Mouse (Mus musculus) embryonic facial prominence, embryonic 10.5 days (tissue): Measurements from ENCODE around the gene Mogs. TPM values are rescaled to one million over a fixed set of nuclear protein-coding genes. Genes with fewer than 3 reads are reported as not detected.
A peak's percentile ranks its signal among the peaks of the same experiment; 100 is the strongest.

Experiments
- DNase-seq: peaks from one replicate; pipeline ENCODE4 v3.0.0-alpha.2; 2017; ENCODE audit warnings: low spot score
- H3K27ac ChIP-seq: fragments of 300-500 bp; sonication (generic); replicated peaks from 2 replicates; pipeline ENCODE4 v1.5.1; 2016; ENCODE audit warnings: mild to moderate bottlenecking
- H3K27me3 ChIP-seq: fragments of 300-500 bp; sonication (generic); replicated peaks from 2 replicates; pipeline ENCODE4 v1.6.1; 2016; ENCODE audit warnings: low read depth, mild to moderate bottlenecking; ENCODE audit not compliant: poor library complexity, severe bottlenecking
- H3K36me3 ChIP-seq: fragments of 300-500 bp; sonication (generic); replicated peaks from 2 replicates; pipeline ENCODE4 v1.6.1; 2016; ENCODE audit warnings: mild to moderate bottlenecking, moderate library complexity
- H3K4me1 ChIP-seq: fragments of 300-500 bp; sonication (generic); 2 replicates; pipeline ENCODE4 v1.6.1; 2016
- H3K4me3 ChIP-seq: fragments of 300-500 bp; sonication (generic); 2 replicates; pipeline ENCODE4 v1.5.1; 2016; ENCODE audit warnings: mild to moderate bottlenecking, moderate library complexity
- H3K9me3 ChIP-seq: fragments of 300-500 bp; sonication (generic); 2 replicates; pipeline ENCODE4 v1.6.1; 2016; ENCODE audit warnings: mild to moderate bottlenecking
- WGBS: fragments of 180-500 bp; shearing (Covaris S2); methylation state at CpG from one replicate; pipeline ENCODE4 v1.1.7; 2016; 5-methylcytosine and 5-hydroxymethylcytosine counted together
- polyA plus RNA-seq: library from polyadenylated mRNA; unstranded; fragments of >200 nt; fragmentation: Nextera tagmentation; extraction: Ambion mirVana; gene quantifications from 2 replicates; pipeline ENCODE4 v1.2.1, GENCODE M21; 2016

Gene Mogs
- polyA plus RNA-seq, result 41.0 and 44.1 TPM in 2 replicates

DNA sequence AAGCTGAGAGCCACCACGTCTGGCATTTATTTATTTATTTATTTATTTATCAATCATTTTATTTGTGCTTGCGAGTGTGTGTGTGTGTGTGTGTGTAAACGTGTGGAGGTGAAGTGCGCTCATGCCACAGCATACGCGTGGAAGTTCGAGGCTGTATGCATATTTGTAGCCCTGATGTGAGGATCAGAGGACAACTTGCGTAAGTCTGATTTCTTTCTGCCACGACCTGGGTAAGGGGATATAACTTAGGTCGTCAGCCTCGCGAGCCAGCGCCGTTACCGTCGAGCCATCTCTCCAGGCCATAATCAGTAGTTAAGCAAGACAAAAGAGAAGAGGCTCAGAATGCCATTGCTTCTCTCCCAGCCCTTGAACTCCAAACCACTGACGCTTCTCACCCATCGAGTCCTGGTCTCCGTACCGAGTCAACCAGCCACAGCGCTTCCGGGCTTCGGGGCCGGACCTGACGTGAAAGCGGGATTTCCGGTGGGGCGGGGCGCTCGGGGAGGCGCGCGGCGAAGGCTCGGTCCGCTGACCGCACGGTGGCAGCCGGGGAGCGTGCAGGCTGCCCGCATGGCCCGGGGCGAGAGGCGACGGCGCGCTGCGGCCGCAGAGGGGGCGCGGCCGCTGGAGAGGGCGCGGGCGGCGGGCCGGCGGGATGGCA is at the start of gene Mogs:
Mogs (plus strand) TSS at position 486 of the 661 bp plus-strand sequence.
- DNase-seq, result peak; percentile 96
- Histone ChIP-seq H3K36me3 (peaks cover 50% of the 10 kb centered on the region), H3K4me1 (peaks cover 50% of the 10 kb centered on the region), H3K27ac (peak within 1 kb of the TSS; percentile 91), H3K9me3 (no peaks in the 10 kb centered on the region), H3K27me3 (no peaks in the 10 kb centered on the region), H3K4me3 (peak within 1 kb of the TSS; percentile 92)
- WGBS, result 2% methylated on average over 58 of the region's 58 CpGs

DNA sequence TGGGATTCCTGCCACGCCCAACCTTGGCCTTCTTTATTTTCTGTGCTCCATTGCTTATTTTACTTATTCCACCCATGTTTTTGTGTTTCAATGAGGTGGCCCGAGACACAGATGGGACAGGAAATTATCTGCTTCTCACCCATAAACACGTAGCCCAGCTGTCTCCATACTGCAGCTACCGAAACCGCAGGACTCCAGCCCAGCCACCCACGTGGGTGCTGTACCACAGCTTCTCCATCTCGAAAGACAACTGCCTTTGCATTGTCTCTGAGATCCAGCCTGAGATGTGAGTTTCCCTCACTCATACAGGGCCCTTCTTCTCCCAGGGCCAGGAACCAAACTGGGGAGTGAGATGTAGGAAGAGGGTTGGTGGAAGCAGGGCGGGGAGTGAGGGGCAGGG is 49.3 kb upstream of the Mogs start:
- peaks cover 100% of the 10 kb centered on the region for H3K27me3 ChIP-seq
- peaks cover 38% of the 10 kb centered on the region for H3K4me1 ChIP-seq
- DNase-seq, result no peak
- H3K9me3 ChIP-seq, result no peaks in the 10 kb centered on the region
- no peak overlapping the region for H3K4me3 ChIP-seq
- no peak overlapping the region for H3K27ac ChIP-seq
- no peaks in the 10 kb centered on the region for H3K36me3 ChIP-seq
- 37% methylated on average over 8 of the region's 8 CpGs for WGBS

DNA sequence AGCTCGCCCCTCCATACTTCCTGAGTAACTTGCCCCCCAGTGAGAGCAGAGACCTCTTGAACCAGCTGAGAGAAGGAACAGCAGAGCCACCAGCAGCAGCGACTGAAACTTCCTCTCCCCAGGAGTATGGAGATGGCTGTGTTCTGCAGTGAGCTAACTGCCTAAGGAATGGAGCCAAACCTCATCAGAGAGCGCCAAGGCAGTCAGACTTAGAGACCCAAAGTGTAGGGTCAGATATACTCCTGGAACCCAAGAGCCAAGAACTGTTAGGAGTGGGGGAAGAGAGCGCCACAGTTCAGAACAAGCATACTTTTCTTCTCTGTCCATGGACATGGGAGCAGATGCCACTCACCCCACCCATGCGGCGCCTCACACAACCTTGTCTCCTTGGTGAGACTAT is 48.9 kb upstream of the Mogs start:
- peaks cover 42% of the 10 kb centered on the region for H3K4me1 ChIP-seq
- H3K27ac ChIP-seq, result no peak overlapping the region
- WGBS, result 28% methylated on average over 6 of the region's 6 CpGs
- H3K9me3 ChIP-seq, result no peaks in the 10 kb centered on the region
- DNase-seq, result no peak
- no peak overlapping the region for H3K4me3 ChIP-seq
- H3K36me3 ChIP-seq, result no peaks in the 10 kb centered on the region
- peaks cover 100% of the 10 kb centered on the region for H3K27me3 ChIP-seq

DNA sequence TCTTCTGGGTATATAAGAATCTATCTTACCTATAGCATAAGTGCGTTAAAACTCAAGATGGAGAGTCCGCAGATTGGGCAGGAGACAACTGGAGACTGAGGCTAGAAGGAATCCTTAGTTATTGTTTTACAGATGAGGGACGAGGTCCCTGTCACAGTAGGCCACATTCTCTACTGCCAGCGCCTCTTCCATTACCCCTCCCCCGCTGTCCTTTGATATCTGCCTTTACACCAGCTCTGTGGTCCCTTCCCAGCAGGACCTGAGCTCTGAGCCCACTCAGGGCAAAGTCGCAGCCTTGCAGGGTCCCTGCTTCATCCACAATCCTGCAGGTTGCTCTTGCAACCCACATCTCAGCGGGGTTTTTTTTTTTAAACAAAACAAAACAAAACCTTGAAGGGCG is 47.1 kb upstream of the Mogs start:
- no peak for DNase-seq
- H3K27ac ChIP-seq, result no peak overlapping the region
- WGBS, result 2% methylated on average over 8 of the region's 8 CpGs
- H3K4me1 ChIP-seq, result peaks cover 47% of the 10 kb centered on the region
- H3K27me3 ChIP-seq, result peaks cover 100% of the 10 kb centered on the region
- no peaks in the 10 kb centered on the region for H3K36me3 ChIP-seq
- peak overlapping the region; percentile 51 for H3K4me3 ChIP-seq
- no peaks in the 10 kb centered on the region for H3K9me3 ChIP-seq

DNA sequence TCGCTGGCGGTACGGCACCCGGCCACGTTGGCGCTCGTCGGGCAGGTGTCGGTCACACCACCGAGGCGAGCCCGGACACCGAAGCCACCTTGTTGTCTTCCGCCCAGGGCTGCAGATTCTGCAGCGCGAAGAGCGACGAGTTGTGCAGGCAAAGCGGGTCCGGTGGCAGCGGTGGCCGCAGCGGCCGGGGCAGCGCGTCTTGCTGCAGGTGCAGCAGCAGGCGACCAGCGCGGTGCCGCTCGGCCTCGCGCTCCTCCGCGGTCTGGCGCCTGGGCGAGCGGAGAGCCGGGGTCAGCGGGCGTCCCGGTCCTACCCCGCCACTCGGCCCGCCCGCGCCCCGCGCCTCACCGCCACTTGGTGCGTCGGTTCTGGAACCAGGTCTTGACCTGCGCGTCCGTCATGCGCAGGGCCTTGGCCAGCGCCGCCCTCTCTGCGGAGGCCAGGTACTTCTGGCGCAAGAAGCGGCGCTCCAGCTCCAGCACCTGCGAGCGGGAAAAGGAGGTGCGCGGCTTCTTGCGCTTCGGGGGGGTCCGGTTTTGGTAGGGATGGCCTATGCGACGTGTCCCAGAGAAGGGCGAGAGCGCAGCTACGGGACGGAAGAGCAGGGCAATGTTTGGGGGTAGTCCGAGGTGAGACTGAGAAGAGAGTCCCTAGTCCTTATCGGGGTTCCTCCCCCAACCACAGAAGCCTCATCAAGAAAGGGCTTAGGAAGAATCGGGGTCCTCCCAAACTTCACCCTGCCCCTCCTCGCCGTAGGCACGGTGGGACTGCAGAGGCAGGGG is 46.4 kb upstream of the Mogs start:
- Histone ChIP-seq H3K36me3 (no peaks in the 10 kb centered on the region), H3K27ac (0 out of 2 replicates have a peak overlapping the region, but pooled peaks have one; percentile 14), H3K4me3 (peak overlapping the region; percentile 51), H3K27me3 (peaks cover 100% of the 10 kb centered on the region), H3K9me3 (no peaks in the 10 kb centered on the region), H3K4me1 (peaks cover 47% of the 10 kb centered on the region)
- DNase-seq, result peak; percentile 67
- under 1% methylated on average over 81 of the region's 81 CpGs for WGBS

DNA sequence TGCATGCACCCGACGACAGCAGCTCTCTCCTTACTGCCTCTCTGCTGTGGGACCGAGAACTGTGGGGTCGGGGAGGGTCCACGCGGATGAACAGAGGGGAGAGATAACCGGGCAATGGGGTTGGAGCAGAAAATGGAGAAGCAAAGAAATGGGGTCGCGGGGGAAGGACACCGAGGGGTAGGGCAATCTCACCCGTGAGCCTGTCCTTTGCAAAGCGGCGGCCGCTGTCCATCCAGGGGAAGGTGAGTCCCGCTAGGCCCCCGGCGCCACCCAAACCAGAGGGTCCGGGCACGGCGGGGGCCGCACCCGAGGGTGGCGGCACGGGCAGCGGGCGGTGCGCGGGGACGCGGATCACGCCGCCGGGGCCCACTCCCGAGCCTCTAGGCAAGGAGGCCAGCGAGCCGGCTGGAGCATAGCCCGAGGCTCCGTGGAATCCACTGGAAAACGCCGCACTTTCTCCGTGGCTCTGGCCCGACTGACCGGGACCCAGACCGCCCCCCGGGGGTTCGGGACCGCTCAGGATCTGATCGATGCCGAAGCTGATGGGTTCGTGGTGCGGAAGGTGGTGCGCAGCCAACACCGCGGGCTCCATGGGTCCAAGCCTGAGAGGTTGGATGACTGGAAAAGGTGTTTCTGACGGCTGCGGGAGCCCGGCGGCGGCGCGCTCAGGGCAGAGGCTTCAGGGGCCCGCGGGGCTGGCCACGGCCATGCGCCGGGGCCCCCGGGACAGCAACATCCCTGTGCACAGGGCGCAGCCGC is 45.6 kb upstream of the Mogs start:
- Histone ChIP-seq H3K9me3 (no peaks in the 10 kb centered on the region), H3K4me3 (peak overlapping the region; percentile 51), H3K36me3 (no peaks in the 10 kb centered on the region), H3K27me3 (peaks cover 100% of the 10 kb centered on the region), H3K4me1 (peaks cover 43% of the 10 kb centered on the region), H3K27ac (peak overlapping the region; percentile 24; the same call in 1 of the 2 replicates)
- 1% methylated on average over 69 of the region's 69 CpGs for WGBS
- peak; percentile 72 for DNase-seq

DNA sequence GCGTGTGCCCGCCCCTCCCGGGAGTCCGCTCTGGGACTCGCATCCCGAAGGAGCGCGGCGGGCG is 45.2 kb upstream of the Mogs start, which contains the start of gene Tlx2:
Tlx2 (minus strand) TSS at position 47 of the 64 bp plus-strand sequence.
- peaks cover 43% of the 10 kb centered on the region for H3K4me1 ChIP-seq
- no peaks in the 10 kb centered on the region for H3K9me3 ChIP-seq
- H3K36me3 ChIP-seq, result no peaks in the 10 kb centered on the region
- peak within 1 kb of the TSS; percentile 51 for H3K4me3 ChIP-seq
- 0% methylated on average over 10 of the region's 10 CpGs for WGBS
- peaks cover 100% of the 10 kb centered on the region for H3K27me3 ChIP-seq
- H3K27ac ChIP-seq, result peak within 1 kb of the TSS; percentile 24; the same call in 1 of the 2 replicates
- DNase-seq, result no peak

DNA sequence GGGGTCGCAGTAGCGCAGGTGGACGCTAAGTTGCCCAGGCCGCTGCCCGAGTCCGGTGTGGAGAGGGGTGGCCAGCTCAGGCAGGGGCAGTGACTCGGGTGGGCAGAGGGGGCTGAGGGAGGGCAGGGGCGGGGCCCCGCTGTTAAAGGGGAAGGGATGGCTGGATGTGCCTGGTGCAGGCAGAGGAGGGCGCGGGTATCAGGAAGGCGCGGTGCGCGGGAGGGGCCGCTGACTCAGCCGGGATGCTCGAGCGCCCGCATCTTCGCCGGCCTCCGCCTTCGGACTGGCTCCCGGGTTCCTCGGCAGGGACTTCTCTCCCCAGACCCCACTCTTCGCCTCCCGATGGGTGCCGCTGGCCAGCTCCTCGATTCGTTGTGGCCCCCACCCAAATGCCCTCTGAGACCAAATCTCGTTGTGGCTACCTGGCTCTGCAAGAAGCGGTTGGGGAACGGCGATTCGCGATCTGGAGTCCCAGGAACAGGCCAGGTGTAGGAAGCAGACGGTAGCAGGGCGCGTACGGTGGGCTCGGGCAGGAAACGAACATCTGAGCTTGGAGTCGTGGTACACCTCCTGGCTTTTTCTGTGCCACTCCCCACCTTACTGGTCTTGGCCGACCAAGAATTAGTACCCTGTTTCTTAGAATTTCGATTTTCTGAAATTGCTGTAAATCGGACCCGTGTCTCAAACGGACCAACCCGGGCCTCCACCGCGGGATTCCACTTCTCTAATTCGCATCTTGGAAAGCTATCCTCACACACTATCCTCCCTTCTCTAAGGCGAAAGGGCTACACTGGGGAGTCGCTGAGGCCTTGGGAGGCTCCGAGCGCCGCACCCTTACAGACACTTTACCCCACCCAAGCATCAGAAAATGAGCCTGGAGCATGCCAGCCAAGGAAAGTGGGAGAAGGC is 44.7 kb upstream of the Mogs start:
- WGBS, result under 1% methylated on average over 52 of the region's 58 CpGs
- peaks cover 43% of the 10 kb centered on the region for H3K4me1 ChIP-seq
- no peaks in the 10 kb centered on the region for H3K9me3 ChIP-seq
- peaks cover 100% of the 10 kb centered on the region for H3K27me3 ChIP-seq
- peak; percentile 77 for DNase-seq
- H3K36me3 ChIP-seq, result no peaks in the 10 kb centered on the region
- H3K27ac ChIP-seq, result peak overlapping the region; percentile 24; the same call in 1 of the 2 replicates
- peak overlapping the region; percentile 51 for H3K4me3 ChIP-seq

DNA sequence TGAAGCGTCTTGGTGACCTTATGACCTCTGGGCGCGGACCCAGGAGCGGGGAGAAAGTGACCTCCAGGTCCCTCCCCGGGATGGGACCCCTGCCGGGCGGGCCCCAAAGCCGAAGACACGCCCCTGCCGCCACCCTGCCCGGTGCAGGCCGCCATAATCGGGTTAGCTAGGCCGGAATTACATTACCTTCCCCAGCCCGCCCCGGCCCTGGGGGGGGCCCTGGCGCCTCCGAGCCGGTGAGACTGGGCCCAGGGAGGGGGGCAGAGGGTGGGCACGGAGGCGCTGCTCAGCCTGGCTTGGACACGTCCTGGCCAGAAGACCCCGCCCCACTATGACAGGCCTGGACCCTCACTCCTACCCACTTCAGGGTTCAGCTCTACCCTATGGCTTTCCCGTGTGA is 44.1 kb upstream of the Mogs start:
- under 1% methylated on average over 24 of the region's 24 CpGs for WGBS

DNA sequence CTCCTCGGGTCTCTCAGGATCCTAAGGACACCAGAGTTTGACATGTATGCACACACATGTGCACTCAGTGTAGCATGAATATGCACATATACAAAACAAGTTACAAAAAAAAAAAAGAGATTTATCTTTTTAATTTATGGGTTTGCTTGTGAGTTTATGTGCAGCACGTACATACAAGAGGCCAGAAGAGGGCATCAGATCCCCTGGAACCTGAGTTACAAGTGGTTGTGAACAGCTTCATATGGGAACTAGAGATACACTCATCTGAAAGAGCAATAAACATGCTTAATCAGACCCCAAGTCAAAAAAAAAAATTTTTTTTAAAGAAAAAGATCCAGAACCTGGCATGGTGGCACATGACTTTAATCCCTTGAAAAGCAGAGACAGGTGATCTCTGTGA is 40.3 kb upstream of the Mogs start:
- no peak for DNase-seq
- Histone ChIP-seq H3K4me1 (peaks cover 40% of the 10 kb centered on the region), H3K9me3 (no peaks in the 10 kb centered on the region), H3K27ac (no peak overlapping the region), H3K36me3 (peaks cover 2% of the 10 kb centered on the region), H3K27me3 (peaks cover 78% of the 10 kb centered on the region), H3K4me3 (no peak overlapping the region)
- WGBS, result 20% methylated on average over 2 of the region's 2 CpGs

More for the DNA sequence above, 44.1 kb upstream of the Mogs start:
- peaks cover 41% of the 10 kb centered on the region for H3K4me1 ChIP-seq
- peak; percentile 63 for DNase-seq
- peaks cover 100% of the 10 kb centered on the region for H3K27me3 ChIP-seq
- H3K36me3 ChIP-seq, result no peaks in the 10 kb centered on the region
- H3K9me3 ChIP-seq, result no peaks in the 10 kb centered on the region
- no peak overlapping the region for H3K27ac ChIP-seq
- H3K4me3 ChIP-seq, result peak overlapping the region; percentile 51

DNA sequence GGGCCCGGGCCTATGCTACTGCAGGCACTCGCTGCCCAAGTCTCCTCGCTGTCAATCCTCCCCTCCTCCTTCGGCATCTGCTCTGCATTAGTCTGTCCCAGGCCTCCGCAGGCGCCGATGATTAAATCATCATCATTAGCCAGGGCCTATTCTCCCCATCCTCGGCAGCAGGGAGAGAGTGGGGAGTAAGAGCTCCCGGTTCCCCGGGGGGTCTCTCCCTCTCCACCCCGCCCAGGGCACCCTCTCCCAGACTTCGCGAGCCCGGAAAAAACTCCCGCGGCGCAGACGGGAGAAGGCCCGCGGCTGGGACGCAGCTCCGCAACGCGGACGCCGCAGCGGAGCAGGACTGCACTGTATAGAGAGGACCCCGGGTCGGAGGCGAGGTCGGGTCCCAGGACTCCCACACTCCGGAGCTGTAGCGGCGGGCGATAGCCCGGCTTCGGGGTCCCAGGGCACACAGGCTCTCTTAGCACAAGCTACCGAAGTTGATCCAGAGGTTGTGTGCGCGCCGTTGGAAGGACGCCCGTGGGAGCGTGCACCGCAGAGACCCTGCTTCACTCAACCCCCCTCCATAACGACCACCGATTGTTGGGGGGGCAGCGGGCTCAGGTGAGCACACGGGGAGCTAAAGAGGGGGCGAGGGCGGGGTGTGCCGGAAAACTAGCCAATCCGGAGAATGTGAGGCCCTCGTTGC is 37.5 kb upstream of the Mogs start, which contains the start of gene Pcgf1:
Pcgf1 (plus strand) TSS at position 240 of the 694 bp plus-strand sequence.
- H3K4me3 ChIP-seq, result peak within 1 kb of the TSS; percentile 87
- H3K27ac ChIP-seq, result peak within 1 kb of the TSS; percentile 95
- H3K36me3 ChIP-seq, result peaks cover 30% of the 10 kb centered on the region
- no peaks in the 10 kb centered on the region for H3K9me3 ChIP-seq
- peaks cover 21% of the 10 kb centered on the region for H3K4me1 ChIP-seq
- peaks cover 71% of the 10 kb centered on the region for H3K27me3 ChIP-seq
- DNase-seq, result peak; percentile 81
- WGBS, result under 1% methylated on average over 54 of the region's 54 CpGs
